Mouse (Mus musculus) kidney, adult 18-20 months (tissue): Measurements from ENCODE around the gene Arap2.

ENCODE experiments used
- DNase-seq: peaks from one replicate; pipeline ENCODE4 v3.0.0; 2021

Gene Arap2

DNA sequence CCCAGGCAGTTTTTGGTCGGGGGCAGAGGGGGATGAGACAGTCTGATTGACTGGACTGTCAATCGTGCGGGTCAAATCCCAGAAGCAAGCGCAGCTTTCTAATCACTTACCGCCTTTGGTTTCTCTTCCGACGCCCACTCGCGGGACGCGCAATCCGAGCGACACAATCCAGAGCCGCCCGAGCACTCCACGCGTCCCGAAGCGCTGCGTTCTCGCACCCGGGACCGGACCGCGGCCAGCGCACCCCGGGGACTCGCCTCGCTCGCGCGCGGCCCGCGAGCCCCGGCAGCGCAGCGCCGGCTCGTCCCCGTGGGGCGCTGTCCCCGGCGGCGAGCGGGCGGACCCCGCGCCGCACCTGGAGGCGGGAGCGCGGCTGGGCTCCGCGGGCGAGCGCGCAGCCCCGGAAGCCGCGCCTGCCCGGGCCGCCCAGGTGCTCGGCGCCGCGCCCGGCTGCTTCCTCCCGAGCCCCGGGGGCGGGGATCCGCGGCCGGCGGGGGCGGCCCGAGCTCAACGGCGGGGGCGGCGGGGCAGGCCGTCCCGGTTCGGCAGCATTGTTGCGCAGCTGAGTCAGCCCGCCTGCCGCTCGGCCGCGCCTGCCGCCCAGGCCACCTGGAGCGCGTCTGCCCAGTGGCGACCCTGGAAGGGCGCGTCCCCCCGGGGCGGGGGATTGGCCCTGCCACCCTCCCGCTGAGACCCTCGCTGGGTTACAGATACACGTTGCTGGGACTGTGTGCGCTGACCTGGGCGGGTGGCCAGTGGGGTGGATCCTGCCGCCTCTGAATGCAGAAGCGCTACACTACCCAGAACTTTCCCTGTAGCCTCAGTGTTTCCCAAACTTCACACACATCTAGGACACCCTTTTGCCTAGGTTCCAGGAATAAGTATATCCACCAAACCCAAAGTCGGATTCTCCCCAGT is at the start of gene Arap2:
Gene Arap2, minus strand, starts transcription at position 376 of the 918 bp plus-strand sequence.
- peak; percentile 79 for DNase-seq

- DNase-seq, result no peak
Measured at GRCm38 (mm10) chr5:62815741-62816140, 49.8 kb upstream of the Arap2 start.

DNA sequence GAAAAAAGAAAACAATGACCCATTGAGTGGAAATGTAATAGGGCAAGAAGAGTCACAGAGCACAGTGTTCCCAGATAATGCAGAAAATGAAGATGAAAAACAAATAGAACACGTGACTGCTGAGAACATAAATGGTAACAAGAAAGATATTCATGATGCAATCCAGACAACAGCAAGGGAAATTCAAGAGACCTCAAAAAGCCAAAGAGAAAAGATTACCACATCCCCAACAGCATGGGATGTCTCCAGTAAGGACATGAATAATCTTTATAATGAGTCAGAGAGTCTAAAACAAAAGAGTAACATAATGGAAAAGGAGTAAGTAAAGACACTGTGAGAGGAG is 48.1 kb upstream of the Arap2 start:
- DNase-seq, result no peak

- DNase-seq, result no peak
Measured at GRCm38 (mm10) chr5:62813402-62814071, 47.6 kb upstream of the Arap2 start, which contains the start of gene Dthd1. Gene Dthd1, plus strand, starts transcription at chr5:62813823.

- no peak for DNase-seq
Measured at GRCm38 (mm10) chr5:62792776-62793175, 26.8 kb upstream of the Arap2 start.

GRCm38 (mm10) chr5:62790921-62791564 is 25.1 kb upstream of the Arap2 start:
- no peak for DNase-seq

DNA sequence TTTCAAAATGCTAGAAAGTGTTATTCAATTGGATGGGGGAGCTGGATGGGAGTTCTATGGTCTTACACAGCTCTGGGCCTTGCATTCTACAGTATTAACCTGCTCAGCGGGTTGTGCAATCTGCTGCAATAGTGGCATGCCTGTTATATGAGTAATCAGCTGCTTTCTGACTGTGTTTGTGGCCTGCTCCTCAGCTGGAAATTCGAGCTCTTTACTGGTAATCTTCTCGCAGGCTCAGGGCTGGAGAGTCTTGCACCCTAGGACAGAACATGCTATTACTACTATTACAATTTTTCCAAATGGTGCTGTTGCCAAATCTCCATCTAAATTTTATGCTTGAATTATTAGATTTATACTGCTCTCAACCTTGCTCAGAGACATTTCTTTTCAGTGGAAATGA is 20.9 kb upstream of the Arap2 start:
- no peak for DNase-seq

GRCm38 (mm10) chr5:62778682-62779081 is 12.7 kb upstream of the Arap2 start:
- no peak for DNase-seq

- no peak for DNase-seq
Measured at GRCm38 (mm10) chr5:62777804-62778203, 11.8 kb upstream of the Arap2 start.

GRCm38 (mm10) chr5:62771775-62772599 is 6.0 kb upstream of the Arap2 start:
- no peak for DNase-seq

DNA sequence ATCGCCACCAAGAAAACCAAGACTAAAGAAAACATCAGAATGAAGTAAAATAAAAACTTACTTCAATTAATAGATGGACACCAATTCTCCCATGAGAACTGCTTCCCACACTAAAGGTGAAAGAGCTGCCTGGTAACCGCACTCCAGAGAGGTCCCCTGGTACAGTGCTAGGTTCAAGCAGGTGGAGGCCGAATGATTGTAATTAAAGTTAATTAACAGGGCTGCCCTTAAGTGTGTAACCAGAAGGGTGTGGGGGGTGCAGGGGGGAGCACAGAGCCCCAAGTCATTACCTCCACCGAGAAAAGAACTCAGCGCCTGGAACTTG is 538 bp downstream of the Arap2 start:
- peak; percentile 50 for DNase-seq

GRCm38 (mm10) chr5:62764161-62764560 is 1.8 kb downstream of the Arap2 start:
- peak; percentile 8 for DNase-seq

GRCm38 (mm10) chr5:62763046-62763445 is 2.9 kb downstream of the Arap2 start:
- peak; percentile 20 for DNase-seq

DNA sequence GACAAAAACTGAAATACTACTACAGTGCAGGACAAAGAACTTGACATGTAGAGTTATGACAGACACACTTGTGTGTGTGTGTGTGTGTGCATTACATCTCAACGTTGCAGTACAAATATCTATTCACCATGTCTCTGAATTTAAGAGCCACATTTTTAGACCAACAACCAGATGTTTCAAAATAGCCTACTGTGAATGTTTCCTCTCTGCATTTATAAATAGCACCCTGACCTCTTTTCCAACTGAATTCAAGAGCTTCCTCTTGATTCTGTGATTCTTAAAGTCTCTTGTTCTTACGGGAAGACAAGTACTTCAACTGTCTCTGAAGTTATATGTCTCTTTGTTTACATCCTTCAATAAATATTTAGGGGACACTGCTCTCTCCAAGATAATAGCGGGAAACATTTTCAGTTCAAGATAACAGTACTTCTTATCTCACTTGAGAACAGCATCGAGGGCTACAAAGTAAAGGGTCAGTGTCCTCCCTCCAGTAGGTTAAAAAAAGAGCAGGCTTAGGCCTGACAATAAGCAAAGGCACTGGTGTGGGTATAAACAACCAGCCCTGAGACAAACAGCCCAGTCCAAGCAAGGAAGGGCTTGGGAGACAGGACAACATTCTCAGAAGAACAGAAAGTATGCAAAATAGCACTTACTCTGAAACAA is 3.5 kb downstream of the Arap2 start:
- DNase-seq, result no peak

DNA sequence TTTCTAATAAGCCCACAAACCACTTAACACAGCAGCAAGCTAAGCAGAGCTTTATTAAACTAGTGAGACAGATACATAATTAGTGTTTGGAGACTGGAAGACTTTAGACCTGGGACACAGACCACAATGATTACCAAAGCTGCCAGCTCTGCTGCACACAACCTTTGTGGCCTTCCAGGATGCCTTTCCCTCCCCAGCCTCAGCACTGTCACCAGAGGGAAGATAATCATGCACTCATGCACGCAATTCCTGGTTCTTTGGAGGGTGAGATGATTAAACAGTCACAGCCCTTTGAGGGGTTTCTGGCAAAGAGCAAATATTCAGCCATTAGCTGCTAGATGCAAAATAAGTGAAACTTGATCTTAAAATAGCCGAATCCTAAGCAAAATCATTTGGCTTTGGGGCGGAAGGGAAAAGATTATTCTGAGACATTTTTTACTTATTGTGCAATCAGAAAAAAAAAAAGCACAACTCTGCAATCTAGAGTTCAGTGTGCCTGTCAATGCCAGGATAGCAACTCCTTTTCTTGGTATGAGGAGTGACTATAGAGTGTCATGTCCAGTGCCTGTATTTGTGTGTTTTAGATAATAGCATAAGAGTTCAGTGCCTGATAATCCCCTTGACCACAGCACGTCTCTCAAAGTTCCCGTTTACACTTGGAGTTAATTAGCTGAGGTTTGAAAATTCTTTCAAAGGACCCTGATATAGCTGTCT is 5.0 kb downstream of the Arap2 start:
- DNase-seq, result no peak

- DNase-seq, result no peak
Measured at GRCm38 (mm10) chr5:62755808-62756527, 10.0 kb downstream of the Arap2 start.

DNA sequence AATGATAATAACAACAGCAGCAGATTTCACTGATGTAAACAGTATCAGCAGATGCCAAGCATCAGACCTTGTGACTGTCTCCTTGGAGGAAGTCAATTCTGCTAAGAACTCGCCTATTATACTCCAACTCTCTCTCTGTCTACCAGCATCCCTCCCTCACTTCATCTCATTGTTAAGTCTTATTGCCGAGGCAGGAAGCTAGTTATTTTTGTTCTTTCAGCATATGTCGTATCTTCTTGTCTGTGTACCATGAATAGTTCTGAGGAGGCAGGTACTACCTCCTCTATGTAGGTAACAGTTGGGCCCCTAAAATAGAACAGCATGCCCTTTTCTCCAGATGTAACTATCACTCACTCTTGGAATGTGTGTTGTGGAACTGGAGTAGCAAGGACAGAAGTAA is 13.0 kb downstream of the Arap2 start:
- no peak for DNase-seq

DNA sequence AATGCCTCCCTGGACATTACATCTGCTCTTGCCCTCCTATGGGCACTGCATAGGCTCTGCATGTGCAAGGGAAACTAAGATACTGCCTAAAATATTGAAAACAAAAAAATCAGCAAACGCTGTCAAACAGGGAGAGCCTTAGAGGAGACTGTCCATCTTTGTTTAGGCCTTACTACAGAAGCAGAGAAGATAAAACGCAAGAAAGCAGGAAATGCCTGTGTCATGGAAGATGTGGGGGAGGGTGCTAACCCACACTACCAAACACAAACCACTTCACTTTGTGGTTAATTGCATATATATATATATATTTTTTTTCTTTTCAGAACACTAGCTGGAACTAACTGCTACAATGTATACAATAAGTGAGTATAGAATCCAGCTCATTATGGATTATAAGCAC is 14.3 kb downstream of the Arap2 start:
- DNase-seq, result no peak

DNA sequence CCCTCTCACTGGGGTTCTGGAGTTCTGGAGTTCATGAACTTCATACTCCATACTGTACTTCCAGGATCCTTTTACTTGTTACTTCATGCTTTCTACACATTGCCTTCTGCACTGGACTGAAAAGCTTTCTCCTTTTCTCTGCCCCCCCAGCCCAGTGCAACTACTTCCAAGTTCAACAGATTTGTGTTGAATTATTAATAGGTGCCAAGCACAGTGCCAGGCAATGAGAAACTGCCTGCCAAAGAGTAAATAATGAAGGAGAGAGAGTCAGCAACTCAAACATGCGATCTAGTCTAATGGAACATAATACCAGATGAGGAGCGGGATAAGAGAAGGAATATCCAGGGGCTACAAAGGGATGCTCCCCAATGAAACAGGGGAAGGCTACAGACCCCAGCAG is 17.8 kb downstream of the Arap2 start:
- no peak for DNase-seq

DNA sequence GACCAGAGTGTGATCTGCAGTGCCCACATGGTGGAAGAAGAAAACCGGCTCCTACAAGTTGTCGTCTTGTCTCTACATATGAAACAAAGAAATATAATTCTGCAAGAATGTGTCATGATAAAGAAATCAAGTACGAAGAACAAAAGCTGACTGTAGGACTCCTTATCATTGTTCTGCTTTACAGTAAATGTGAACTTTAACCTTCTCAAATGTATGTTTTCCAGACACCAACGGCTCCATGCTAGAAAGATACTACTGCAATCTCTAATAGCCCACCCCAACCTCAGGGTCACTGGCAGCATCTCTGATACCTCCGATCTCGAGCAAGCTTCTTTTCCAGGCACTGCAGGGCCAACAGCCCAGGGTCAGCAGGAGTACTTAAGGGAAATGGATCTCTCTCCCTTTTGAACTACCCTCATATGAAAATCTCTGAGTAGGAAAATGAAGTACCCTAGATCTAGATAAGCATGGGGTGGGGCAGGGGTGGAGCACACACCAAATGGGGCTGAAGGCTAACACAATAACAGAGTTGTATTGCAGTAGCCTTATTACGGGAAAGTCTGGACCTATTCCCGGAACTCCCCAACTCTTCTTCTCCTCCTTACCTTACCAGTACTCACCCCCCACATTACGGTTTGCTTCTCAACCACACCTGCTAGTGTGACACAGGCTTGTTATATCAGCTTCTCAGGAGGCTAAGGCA is 22.6 kb downstream of the Arap2 start:
- DNase-seq, result no peak
